7 mouse cellular contexts compared by ENCODE assay signal in the genomic region with DNA sequence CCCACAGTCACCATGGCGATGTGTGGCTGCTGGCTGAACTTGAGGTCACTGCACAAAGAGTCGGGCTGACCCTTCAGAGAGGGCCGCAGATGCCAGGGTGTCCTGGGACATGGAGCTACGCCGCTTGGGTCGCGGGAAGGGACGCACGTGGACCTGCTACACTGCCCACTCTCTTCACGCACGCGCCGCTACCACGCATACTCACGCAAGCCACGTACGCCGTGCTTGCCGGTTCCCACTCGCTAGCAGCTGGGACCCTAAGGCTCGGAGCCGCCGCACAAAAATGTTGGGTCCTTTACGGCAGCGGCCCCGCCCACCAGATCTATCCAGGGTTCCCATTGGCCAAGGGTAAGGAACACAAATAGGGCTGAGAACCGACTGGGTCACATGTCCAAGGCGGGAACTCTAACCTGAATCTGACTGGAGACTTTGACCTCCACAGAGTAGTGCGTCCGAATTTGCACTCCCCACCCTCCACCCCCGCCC. TPM values are rescaled to one million over a fixed set of nuclear protein-coding genes. Genes with fewer than 3 reads are reported as not detected.
DNase-seq lines count a peak whose midpoint lies in the region; ATAC-seq lines count a peak whose summit lies in the region.

A gene (minus strand): TSS at position 288 of the 486 bp plus-strand sequence.

- peaks cover 44% of the 10 kb centered on the region for H3K36me3 ChIP-seq in intestine, embryonic 14.5 days (ENCODE audit: control insufficient read depth, insufficient read depth, low read length)

- H3K9ac ChIP-seq in intestine, embryonic 14.5 days (ENCODE audit: low read length) = peak within 1 kb of the TSS; percentile 51

- H3K27me3 ChIP-seq in intestine, embryonic 14.5 days (replicated peaks; ENCODE audit: control insufficient read depth, insufficient read depth, low read length) = no peaks in the 10 kb centered on the region

- peak within 1 kb of the TSS; percentile 91 for H3K4me2 ChIP-seq in intestine, embryonic 14.5 days (ENCODE audit: low read length)

- WGBS in intestine, embryonic 14.5 days = under 1% methylated on average over 31 of the region's 31 CpGs

- no peak within 1 kb of the TSS for H3K27ac ChIP-seq in intestine, embryonic 14.5 days (ENCODE audit: low read depth)

- no peaks in the 10 kb centered on the region for H3K9me3 ChIP-seq in intestine, embryonic 14.5 days (ENCODE audit: control insufficient read depth, low read length)

- H3K4me1 ChIP-seq in intestine, embryonic 14.5 days (replicated peaks; ENCODE audit: control insufficient read depth, insufficient read depth, low read length) = peaks cover 5% of the 10 kb centered on the region; the same call in 1 of the 2 replicates

- ATAC-seq in intestine, embryonic 14.5 days (replicated peaks; ENCODE audit: low FRiP score, low TSS enrichment, low read depth) = peak; percentile 89

- H3K4me3 ChIP-seq in intestine, embryonic 14.5 days (ENCODE audit: low read depth, low read length) = peak within 1 kb of the TSS; percentile 66

- intact Hi-C loops in left cerebral cortex, postnatal 14 days (cut with DNase I) = no loop called here

- DNase-seq in adrenal gland, adult (ENCODE audit: inconsistent age in 2 of 2, low spot score in 1 of 2) = peak; percentile 91 to 96
- peak; percentile 97 for DNase-seq in embryo, embryonic 10.5 days (ENCODE audit: low spot score)
- peak; percentile 85 for DNase-seq in gastrocnemius, postnatal 25 days
- peak; percentile 90 for DNase-seq in intestine, embryonic 14.5 days (ENCODE audit: low spot score)
- peak; percentile 95 to 97 for DNase-seq in left cerebral cortex, postnatal 14 days (ENCODE audit: low spot score in 2 of 2)
- peak; percentile 89 for DNase-seq in mesoderm, embryonic 11.5 days (ENCODE audit: low read depth, low spot score)
- DNase-seq in right cerebral cortex, postnatal 4 days = peak; percentile 91

RNA-seq across cellular contexts. Expression of the gene that starts here (rescaled TPM):
- total RNA-seq in gastrocnemius, postnatal 25 days (2021) = 10 to 100 TPM; 23.5 to 31.0 TPM
- 17.8 and 21.7 TPM in 2 replicates for polyA plus RNA-seq in intestine, embryonic 14.5 days (2014; fragmentation: Nextera tagmentation; extraction: Ambion mirVana)
- 10 to 100 TPM; 38.1 to 39.3 TPM for total RNA-seq in left cerebral cortex, postnatal 14 days (2021)
